Mouse (Mus musculus): ENCODE measurements around the gene Jtb.

DNA sequence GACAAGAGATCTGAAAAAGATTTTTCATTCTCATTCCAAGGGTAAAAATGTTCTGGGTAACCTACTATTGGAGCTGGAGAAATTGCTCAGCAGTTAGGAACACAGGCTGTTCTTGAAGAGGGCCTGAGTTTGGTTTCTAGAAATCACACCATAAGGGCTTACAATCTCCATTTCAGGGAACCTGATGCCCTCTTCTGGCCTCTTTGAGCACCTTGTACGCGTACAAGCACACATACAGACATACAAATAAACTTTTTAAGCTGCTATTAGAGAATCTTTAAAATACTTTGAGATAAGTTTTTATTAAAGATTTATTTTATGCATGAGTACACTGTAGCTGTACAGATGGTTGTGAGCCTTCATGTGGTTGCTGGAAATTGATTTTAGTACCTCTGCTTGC lies 26.8 kb upstream of the Jtb start:
- TF ChIP-seq CTCF (IDR thresholded peaks at IDR 0.05; ENCODE audit: extremely low read depth, insufficient read length, insufficient replicate concordance, low read depth, low read length) = no peak
- TF ChIP-seq POLR2A (IDR thresholded peaks at IDR 0.05; ENCODE audit: low read depth, low read length) = no peak

Measured in small intestine, adult 2 months (tissue).